Mouse (Mus musculus): ENCODE measurements around the gene Slit3. TPM values are rescaled to one million over a fixed set of nuclear protein-coding genes. Genes with fewer than 3 reads are reported as not detected.

The Slit3 gene
- polyA plus RNA-seq, 1 experiment from 2014 or later, result 24.1 TPM

GRCm38 (mm10) chr11:35118731-35119130, 2.3 kb upstream of the Slit3 start:
- Histone ChIP-seq H3K4me3 (ENCODE audit: low read depth, low read length) (no peak overlapping the region), H3K27ac (replicated peaks; ENCODE audit: low read depth, low read length) (no peak overlapping the region; the same call in 1 of the 2 replicates), H3K9ac (ENCODE audit: low read depth, low read length) (no peak overlapping the region), H3K36me3 (ENCODE audit: control insufficient read depth, insufficient read depth, low read length) (no peaks in the 10 kb centered on the region), H3K4me2 (ENCODE audit: low read depth, low read length) (no peak overlapping the region), H3K9me3 (ENCODE audit: control insufficient read depth, low read length) (no peaks in the 10 kb centered on the region), H3K27me3 (replicated peaks; ENCODE audit: control insufficient read depth, insufficient read depth, low read length) (peaks cover 17% of the 10 kb centered on the region), H3K4me1 (ENCODE audit: control insufficient read depth, insufficient read depth, low read length) (peaks cover 23% of the 10 kb centered on the region)
- DNase-seq (ENCODE audit: low spot score), result no peak
- no peak for ATAC-seq (ENCODE audit: low read depth)
- 41% methylated on average over 6 of the region's 6 CpGs for WGBS

GRCm38 (mm10) chr11:35119360-35119759, 1.7 kb upstream of the Slit3 start:
- Histone ChIP-seq H3K4me2 (ENCODE audit: low read depth, low read length) (no peak overlapping the region), H3K36me3 (ENCODE audit: control insufficient read depth, insufficient read depth, low read length) (no peaks in the 10 kb centered on the region), H3K4me1 (ENCODE audit: control insufficient read depth, insufficient read depth, low read length) (peaks cover 29% of the 10 kb centered on the region), H3K27me3 (replicated peaks; ENCODE audit: control insufficient read depth, insufficient read depth, low read length) (peaks cover 22% of the 10 kb centered on the region), H3K9ac (ENCODE audit: low read depth, low read length) (no peak overlapping the region), H3K9me3 (ENCODE audit: control insufficient read depth, low read length) (no peaks in the 10 kb centered on the region), H3K4me3 (ENCODE audit: low read depth, low read length) (no peak overlapping the region), H3K27ac (replicated peaks; ENCODE audit: low read depth, low read length) (no peak overlapping the region; the same call in 1 of the 2 replicates)
- 3% methylated on average over 6 of the region's 6 CpGs for WGBS
- ATAC-seq (ENCODE audit: low read depth) (no peak), DNase-seq (ENCODE audit: low spot score) (peak; percentile 84)

- Histone ChIP-seq H3K4me1 (ENCODE audit: control insufficient read depth, insufficient read depth, low read length) (peaks cover 35% of the 10 kb centered on the region), H3K4me3 (ENCODE audit: low read depth, low read length) (0 out of 2 replicates have a peak overlapping the region, but pooled peaks have one; percentile 78), H3K36me3 (ENCODE audit: control insufficient read depth, insufficient read depth, low read length) (no peaks in the 10 kb centered on the region), H3K9me3 (ENCODE audit: control insufficient read depth, low read length) (no peaks in the 10 kb centered on the region), H3K27ac (replicated peaks; ENCODE audit: low read depth, low read length) (peak overlapping the region; percentile 39; the same call in 1 of the 2 replicates), H3K4me2 (ENCODE audit: low read depth, low read length) (peak overlapping the region; percentile 83; the same call in 1 of the 2 replicates), H3K9ac (ENCODE audit: low read depth, low read length) (no peak overlapping the region), H3K27me3 (replicated peaks; ENCODE audit: control insufficient read depth, insufficient read depth, low read length) (peaks cover 22% of the 10 kb centered on the region)
- DNase-seq (ENCODE audit: low spot score) (no peak), ATAC-seq (ENCODE audit: low read depth) (no peak)
- 21% methylated on average over 5 of the region's 5 CpGs for WGBS
These were observed 948 bp upstream of the Slit3 start for GRCm38 (mm10) chr11:35120076-35120475.

GRCm38 (mm10) chr11:35121611-35121959, 561 bp downstream of the Slit3 start:
- Histone ChIP-seq H3K4me1 (ENCODE audit: control insufficient read depth, insufficient read depth, low read length) (peaks cover 42% of the 10 kb centered on the region), H3K4me2 (ENCODE audit: low read depth, low read length) (peak overlapping the region; percentile 83), H3K27ac (replicated peaks; ENCODE audit: low read depth, low read length) (peak overlapping the region; percentile 77), H3K9ac (ENCODE audit: low read depth, low read length) (peak overlapping the region; percentile 82), H3K9me3 (ENCODE audit: control insufficient read depth, low read length) (no peaks in the 10 kb centered on the region), H3K36me3 (ENCODE audit: control insufficient read depth, insufficient read depth, low read length) (no peaks in the 10 kb centered on the region), H3K4me3 (ENCODE audit: low read depth, low read length) (peak overlapping the region; percentile 78), H3K27me3 (replicated peaks; ENCODE audit: control insufficient read depth, insufficient read depth, low read length) (peaks cover 22% of the 10 kb centered on the region)
- 0% methylated on average over 11 of the region's 27 CpGs for WGBS
- DNase-seq (ENCODE audit: low spot score) (no peak), ATAC-seq (ENCODE audit: low read depth) (no peak)

GRCm38 (mm10) chr11:35122091-35122811, 1.2 kb downstream of the Slit3 start:
- H3K4me3 ChIP-seq (ENCODE audit: low read depth, low read length), result peak overlapping the region; percentile 78
- peak overlapping the region; percentile 83 for H3K4me2 ChIP-seq (ENCODE audit: low read depth, low read length)
- H3K9me3 ChIP-seq (ENCODE audit: control insufficient read depth, low read length), result no peaks in the 10 kb centered on the region
- DNase-seq (ENCODE audit: low spot score) (no peak), ATAC-seq (ENCODE audit: low read depth) (no peak)
- WGBS, result under 1% methylated on average over 23 of the region's 23 CpGs
- peak overlapping the region; percentile 77; the same call in 1 of the 2 replicates for H3K27ac ChIP-seq (replicated peaks; ENCODE audit: low read depth, low read length)
- H3K4me1 ChIP-seq (ENCODE audit: control insufficient read depth, insufficient read depth, low read length), result peaks cover 45% of the 10 kb centered on the region
- no peaks in the 10 kb centered on the region for H3K36me3 ChIP-seq (ENCODE audit: control insufficient read depth, insufficient read depth, low read length)
- peaks cover 22% of the 10 kb centered on the region for H3K27me3 ChIP-seq (replicated peaks; ENCODE audit: control insufficient read depth, insufficient read depth, low read length)
- H3K9ac ChIP-seq (ENCODE audit: low read depth, low read length), result peak overlapping the region; percentile 82

GRCm38 (mm10) chr11:35124489-35125107, 3.6 kb downstream of the Slit3 start:
- H3K9me3 ChIP-seq (ENCODE audit: control insufficient read depth, low read length), result no peaks in the 10 kb centered on the region
- DNase-seq (ENCODE audit: low spot score) (no peak), ATAC-seq (ENCODE audit: low read depth) (no peak)
- H3K9ac ChIP-seq (ENCODE audit: low read depth, low read length), result no peak overlapping the region
- peaks cover 22% of the 10 kb centered on the region for H3K27me3 ChIP-seq (replicated peaks; ENCODE audit: control insufficient read depth, insufficient read depth, low read length)
- H3K4me2 ChIP-seq (ENCODE audit: low read depth, low read length), result peak overlapping the region; percentile 83
- H3K4me3 ChIP-seq (ENCODE audit: low read depth, low read length), result peak overlapping the region; percentile 78; the same call in 1 of the 2 replicates
- peaks cover 36% of the 10 kb centered on the region for H3K4me1 ChIP-seq (ENCODE audit: control insufficient read depth, insufficient read depth, low read length)
- H3K27ac ChIP-seq (replicated peaks; ENCODE audit: low read depth, low read length), result peak overlapping the region; percentile 44; the same call in 1 of the 2 replicates
- 47% methylated on average over 15 of the region's 17 CpGs for WGBS
- H3K36me3 ChIP-seq (ENCODE audit: control insufficient read depth, insufficient read depth, low read length), result no peaks in the 10 kb centered on the region

GRCm38 (mm10) chr11:35125108-35125490, 4.1 kb downstream of the Slit3 start:
- no peak overlapping the region for H3K4me3 ChIP-seq (ENCODE audit: low read depth, low read length)
- peak; percentile 63 for DNase-seq (ENCODE audit: low spot score)
- peak overlapping the region; percentile 44; the same call in 1 of the 2 replicates for H3K27ac ChIP-seq (replicated peaks; ENCODE audit: low read depth, low read length)

GRCm38 (mm10) chr11:35131740-35132139, 10.7 kb downstream of the Slit3 start:
- Histone ChIP-seq H3K4me2 (ENCODE audit: low read depth, low read length) (no peak overlapping the region), H3K27me3 (replicated peaks; ENCODE audit: control insufficient read depth, insufficient read depth, low read length) (no peaks in the 10 kb centered on the region), H3K9me3 (ENCODE audit: control insufficient read depth, low read length) (no peaks in the 10 kb centered on the region), H3K9ac (ENCODE audit: low read depth, low read length) (no peak overlapping the region), H3K4me1 (ENCODE audit: control insufficient read depth, insufficient read depth, low read length) (peaks cover 2% of the 10 kb centered on the region; the same call in 1 of the 2 replicates), H3K27ac (replicated peaks; ENCODE audit: low read depth, low read length) (no peak overlapping the region), H3K36me3 (ENCODE audit: control insufficient read depth, insufficient read depth, low read length) (no peaks in the 10 kb centered on the region), H3K4me3 (ENCODE audit: low read depth, low read length) (no peak overlapping the region)
- 82% methylated on average over 5 of the region's 5 CpGs for whole genome bisulfite sequencing
- no peak for DNase-seq (ENCODE audit: low spot score)
- ATAC-seq (ENCODE audit: low read depth), result no peak

More at GRCm38 (mm10) chr11:35125108-35125490, 4.1 kb downstream of the Slit3 start:
- no peak overlapping the region for H3K9ac ChIP-seq (ENCODE audit: low read depth, low read length)
- H3K27me3 ChIP-seq (replicated peaks; ENCODE audit: control insufficient read depth, insufficient read depth, low read length), result peaks cover 19% of the 10 kb centered on the region
- H3K4me1 ChIP-seq (ENCODE audit: control insufficient read depth, insufficient read depth, low read length), result peaks cover 32% of the 10 kb centered on the region
- no peaks in the 10 kb centered on the region for H3K36me3 ChIP-seq (ENCODE audit: control insufficient read depth, insufficient read depth, low read length)
- no peak for ATAC-seq (ENCODE audit: low read depth)
- no peaks in the 10 kb centered on the region for H3K9me3 ChIP-seq (ENCODE audit: control insufficient read depth, low read length)
- peak overlapping the region; percentile 83 for H3K4me2 ChIP-seq (ENCODE audit: low read depth, low read length)
- 20% methylated on average over 10 of the region's 10 CpGs for WGBS
